Mouse (Mus musculus): ENCODE measurements at regions not wholly inside any gene's neighbourhood (a gene's known extent, or its start where the extent isn't known, plus 50 kb on each side); places are given as distances from the start of the nearest gene placed in this dataset.
A peak's percentile ranks its signal among the peaks of the same experiment; 100 is the strongest.

- DNase-seq (ENCODE audit: low read depth): no peak
Measured at GRCm38 (mm10) chr6:117279297-117279696, 111.0 kb downstream of the Cxcl12 start.

- no peak for DNase-seq (ENCODE audit: low read depth)
Measured at GRCm38 (mm10) chr6:117279786-117280411, 111.6 kb downstream of the Cxcl12 start.

- peak; percentile 66 for DNase-seq (ENCODE audit: low read depth)
Measured at GRCm38 (mm10) chr6:117280911-117281310, 112.6 kb downstream of the Cxcl12 start.

DNA sequence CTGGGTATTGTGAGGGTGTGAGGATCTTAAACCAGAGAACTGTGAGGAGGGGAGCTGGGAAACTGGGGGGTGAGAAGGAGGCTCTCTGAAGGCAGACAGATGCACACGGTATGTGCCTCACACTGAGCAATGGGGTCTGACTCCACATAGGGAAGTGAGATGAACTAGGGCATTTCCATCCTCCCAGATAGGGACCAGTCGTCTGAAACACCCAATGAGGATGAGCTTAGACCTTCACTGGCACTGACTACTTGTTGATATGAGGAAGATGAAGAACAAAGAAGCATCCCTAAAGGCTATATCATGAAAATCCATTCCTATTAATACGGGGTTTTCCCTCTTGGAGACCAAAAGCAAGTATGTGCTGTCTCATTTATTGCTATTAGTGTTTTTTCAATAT, 115.3 kb downstream of the Cxcl12 start:
- DNase-seq (ENCODE audit: low read depth): no peak

DNA sequence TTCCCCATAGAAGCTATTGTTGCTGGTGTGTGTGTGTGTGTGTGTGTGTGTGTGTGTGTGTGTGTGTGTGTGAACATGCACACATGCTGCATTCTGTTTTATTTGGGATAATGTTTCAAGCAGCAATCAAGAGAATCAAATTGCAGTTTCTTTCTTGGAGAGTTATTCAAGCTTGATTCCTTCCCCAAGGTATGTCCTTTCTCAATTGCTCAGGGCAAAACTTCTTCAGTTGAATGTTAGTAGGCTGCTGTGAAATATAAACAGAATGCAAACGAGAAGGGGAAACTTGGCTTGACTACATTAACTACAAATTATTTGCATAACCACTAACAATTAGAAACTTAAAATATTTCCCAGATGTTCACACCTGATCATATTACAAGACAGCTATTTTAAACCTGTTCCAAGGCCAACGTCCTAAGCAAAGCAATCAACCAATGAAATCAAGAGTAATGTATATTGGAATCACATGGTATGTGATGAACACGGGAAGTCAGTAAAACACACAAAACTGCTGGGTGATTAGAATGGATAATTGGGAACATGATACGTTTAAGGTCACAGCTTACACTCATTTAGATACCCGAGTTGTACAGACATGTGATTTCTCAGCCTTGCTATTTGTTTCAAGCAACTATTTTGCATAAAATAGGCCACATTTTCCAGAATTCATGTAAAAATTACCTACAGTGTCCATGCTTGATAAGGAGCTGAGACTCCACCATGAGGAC, 116.2 kb downstream of the Cxcl12 start:
- DNase-seq (ENCODE audit: low read depth): no peak

- DNase-seq (ENCODE audit: low read depth): no peak
Measured at GRCm38 (mm10) chr6:117287396-117287795, 119.1 kb downstream of the Cxcl12 start.

DNA sequence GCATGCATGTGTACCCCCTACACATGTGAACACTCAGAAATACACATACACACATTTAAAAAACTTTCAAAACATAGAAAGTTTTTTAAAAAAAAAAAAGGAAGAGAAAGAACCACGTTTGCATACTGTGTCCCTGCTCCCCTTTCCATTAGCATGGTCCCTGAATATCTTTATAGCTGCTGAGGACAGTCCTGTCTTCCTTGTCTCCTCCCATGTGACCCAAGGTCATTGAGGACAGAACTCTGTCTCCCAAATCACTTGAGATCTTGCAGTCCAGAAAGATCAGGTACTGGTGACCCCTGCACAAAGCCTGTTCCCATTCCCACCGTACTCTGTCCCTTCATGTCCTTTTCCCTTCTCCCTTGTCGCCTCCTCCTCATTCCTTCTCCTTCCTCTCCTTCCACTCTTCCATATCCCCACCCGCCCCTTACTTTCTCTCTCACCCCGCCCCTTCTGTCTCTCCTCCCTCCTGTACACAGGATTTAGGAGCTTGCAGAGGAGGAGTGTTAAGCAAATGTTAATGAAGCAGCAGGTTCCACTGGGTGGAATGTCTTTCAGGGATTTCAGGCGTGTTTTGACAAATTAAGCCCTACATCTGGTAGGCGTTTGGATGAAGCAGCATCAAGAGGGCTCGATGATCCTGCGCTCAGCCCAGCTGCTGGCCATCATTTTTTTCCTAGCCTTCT, 125.6 kb downstream of the Cxcl12 start:
- no peak for DNase-seq (ENCODE audit: low read depth)

DNA sequence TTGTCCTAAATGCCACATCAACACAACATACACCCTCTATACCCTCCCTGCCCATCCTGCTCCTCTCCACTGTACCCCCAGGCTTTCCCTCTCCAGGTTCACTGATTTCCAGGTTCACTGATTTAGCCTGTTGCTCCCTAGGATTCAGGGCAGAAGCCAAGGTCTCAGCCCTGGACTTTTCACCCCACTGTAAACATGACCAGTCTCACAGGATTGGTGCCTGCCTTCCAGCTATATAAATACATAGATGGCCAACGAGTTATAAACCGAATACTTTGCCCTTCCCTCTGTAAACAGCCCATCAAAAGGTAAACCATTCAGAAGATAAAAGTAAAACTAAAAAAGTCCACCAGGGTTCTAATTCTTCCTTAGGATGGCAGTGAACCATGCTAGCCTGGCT, 129.6 kb downstream of the Cxcl12 start:
- DNase-seq (ENCODE audit: low read depth): no peak

DNA sequence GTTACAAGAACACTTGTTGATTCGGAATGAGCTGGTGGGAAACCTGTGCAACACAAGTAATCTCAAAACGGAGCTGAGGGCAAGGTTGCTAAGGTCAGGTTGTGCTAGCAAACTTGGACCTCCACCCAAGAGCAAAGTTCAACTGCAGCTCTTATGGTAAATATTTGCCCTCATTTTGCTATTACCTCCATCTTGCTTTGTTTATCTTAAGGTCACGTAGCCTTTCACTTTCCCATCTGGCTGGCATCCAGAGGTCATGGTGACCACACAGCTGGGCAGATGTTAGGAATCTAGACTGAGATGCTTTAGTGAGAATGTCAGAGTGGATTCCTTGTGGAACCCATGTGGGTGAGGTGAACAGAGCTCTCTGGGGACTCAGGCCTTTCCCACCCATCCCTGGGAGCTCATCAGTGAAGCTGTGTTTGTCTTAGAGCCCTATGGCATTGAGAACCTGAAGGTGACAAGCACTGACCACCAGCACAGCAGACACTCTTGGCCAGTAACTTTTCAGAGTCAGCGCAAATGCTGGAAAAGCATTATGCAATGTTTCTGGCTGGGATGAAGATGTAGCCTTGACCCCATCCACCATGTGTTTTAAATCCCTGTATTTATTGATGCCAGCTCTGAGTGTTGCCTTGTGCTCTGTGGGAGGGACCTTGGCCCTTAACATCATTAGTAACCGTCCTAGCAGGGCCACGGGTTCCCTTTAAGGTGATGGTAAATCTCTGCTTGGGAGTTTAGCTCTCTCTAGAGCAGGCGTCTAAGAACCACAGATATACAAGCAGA, 131.4 kb downstream of the Cxcl12 start:
- DNase-seq (ENCODE audit: low read depth): peak; percentile 86

DNA sequence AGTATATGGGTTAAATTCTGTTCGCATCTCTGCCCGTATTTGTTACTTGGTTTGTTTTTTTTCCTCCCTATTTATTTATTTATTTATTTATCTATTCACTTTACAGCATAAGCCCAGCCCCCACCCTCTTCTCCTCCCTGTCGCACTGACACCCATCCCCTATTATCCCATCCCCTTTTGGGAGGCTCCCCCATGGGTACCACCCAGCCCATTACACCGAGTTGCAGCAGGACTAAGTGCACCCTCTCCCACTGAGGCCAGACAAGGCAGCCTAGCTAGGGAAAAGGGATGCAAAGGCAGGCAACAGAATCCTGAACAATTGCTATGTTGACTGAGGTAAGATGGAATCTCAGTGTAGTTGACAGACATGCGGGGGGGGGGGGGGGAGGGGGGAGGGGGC, 135.0 kb downstream of the Cxcl12 start:
- DNase-seq (ENCODE audit: low read depth): no peak

GRCm38 (mm10) chr6:117305736-117306250, 137.5 kb downstream of the Cxcl12 start:
- DNase-seq (ENCODE audit: low read depth): no peak

- DNase-seq (ENCODE audit: low read depth): peak; percentile 55
Measured at GRCm38 (mm10) chr6:117308636-117309035, 140.3 kb downstream of the Cxcl12 start.

DNA sequence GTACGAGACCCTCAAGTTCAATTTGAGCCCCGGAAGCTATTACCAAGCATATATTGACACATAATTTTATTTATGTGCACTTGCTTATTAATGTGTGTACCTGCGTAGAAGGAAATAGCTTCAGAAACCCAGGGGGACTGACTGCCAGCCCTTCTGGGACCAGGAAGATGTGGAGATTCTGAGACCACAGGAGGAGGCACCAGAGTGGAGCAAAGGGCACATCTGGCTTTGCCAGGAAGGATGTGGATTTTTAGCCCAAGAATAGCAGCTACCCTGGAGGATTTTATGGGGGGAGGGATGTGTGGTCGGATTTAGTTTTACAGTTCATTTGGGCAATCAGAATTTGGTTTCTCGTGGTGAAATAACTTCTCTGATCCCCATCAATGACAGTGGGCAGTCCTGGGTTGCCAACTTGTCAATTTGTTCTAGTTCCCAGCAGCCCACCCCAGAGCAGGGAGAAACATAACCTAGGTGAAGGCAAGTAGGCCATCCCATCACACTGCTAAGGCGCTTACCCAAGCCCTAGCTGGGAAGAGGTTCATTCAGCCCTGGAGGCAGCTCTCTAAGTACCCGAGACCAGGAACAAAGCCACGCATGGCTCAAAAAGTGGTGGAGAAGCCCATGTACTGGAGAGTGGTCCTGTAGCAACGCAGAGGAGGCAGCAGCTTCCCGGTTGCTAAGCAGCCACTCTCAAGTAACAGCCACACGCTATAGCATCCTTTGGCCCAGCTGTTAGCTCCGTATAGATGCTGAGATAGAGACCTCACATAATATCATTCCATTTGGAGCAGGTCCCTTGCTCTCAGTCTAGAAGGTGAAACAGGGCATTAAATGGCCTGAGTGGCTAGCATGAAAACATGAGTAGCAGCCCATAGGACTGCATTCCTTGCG, 144.8 kb downstream of the Cxcl12 start:
- DNase-seq (ENCODE audit: low read depth): no peak

GRCm38 (mm10) chr6:117313944-117314566, 145.7 kb downstream of the Cxcl12 start:
- no peak for DNase-seq (ENCODE audit: low read depth)

- peak; percentile 77 for DNase-seq (ENCODE audit: low read depth)
Measured at GRCm38 (mm10) chr6:117323301-117323700, 155.0 kb downstream of the Cxcl12 start.

DNA sequence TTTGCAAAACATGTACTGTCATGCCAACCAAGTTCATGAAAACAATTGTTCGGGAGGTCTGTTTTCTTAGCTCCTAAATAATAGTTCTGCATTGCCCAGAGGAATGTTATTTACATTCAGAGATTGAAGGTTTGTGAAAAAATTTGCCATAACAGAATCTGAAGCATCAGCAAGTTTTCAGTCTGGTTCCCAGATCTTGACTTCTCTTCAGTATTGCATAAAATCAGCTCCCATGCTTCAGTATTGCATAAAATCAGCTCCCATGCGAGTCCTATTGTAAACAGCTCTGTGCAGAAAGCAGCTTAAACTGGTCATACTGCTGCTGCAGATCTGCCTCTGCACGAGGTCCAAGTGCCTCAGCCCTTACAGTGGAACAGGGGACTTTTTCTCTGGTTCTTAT, 155.5 kb downstream of the Cxcl12 start:
- DNase-seq (ENCODE audit: low read depth): peak; percentile 51

GRCm38 (mm10) chr6:117326835-117327775, 158.8 kb downstream of the Cxcl12 start:
- peak; percentile 92 for DNase-seq (ENCODE audit: low read depth)

GRCm38 (mm10) chr6:117329164-117329939, 161.0 kb downstream of the Cxcl12 start:
- DNase-seq (ENCODE audit: low read depth): no peak

GRCm38 (mm10) chr6:117330198-117330597, 161.9 kb downstream of the Cxcl12 start:
- no peak for DNase-seq (ENCODE audit: low read depth)
